Mouse (Mus musculus): ENCODE data around the gene Ccr4. TPM values are rescaled to one million over a fixed set of nuclear protein-coding genes. Genes with fewer than 3 reads are reported as not detected.

Gene Ccr4
- not detected in 2 replicates for polyA plus RNA-seq (2014; fragmentation: Nextera tagmentation; extraction: Ambion mirVana)

GRCm38 (mm10) chr9:114504816-114505215, at the start of gene Ccr4:
Ccr4 (minus strand) TSS chr9:114504916.
- DNase-seq (ENCODE audit: low spot score), result no peak
- Histone ChIP-seq H3K27me3 (ENCODE audit: control insufficient read depth, insufficient read depth, low read length) (no peaks in the 10 kb centered on the region), H3K4me2 (replicated peaks; ENCODE audit: low read depth, low read length) (no peak within 1 kb of the TSS), H3K9me3 (ENCODE audit: control insufficient read depth, low read length) (no peaks in the 10 kb centered on the region), H3K9ac (ENCODE audit: low read depth, low read length) (no peak within 1 kb of the TSS), H3K4me3 (ENCODE audit: low read depth, low read length) (no peak within 1 kb of the TSS), H3K27ac (ENCODE audit: low read depth, low read length) (no peak within 1 kb of the TSS), H3K4me1 (replicated peaks; ENCODE audit: control insufficient read depth, insufficient read depth, low read length) (no peaks in the 10 kb centered on the region), H3K36me3 (ENCODE audit: control insufficient read depth, insufficient read depth, low read length) (no peaks in the 10 kb centered on the region)
- 90% methylated on average over 9 of the region's 9 CpGs for WGBS
- ATAC-seq (ENCODE audit: low FRiP score), result no peak

GRCm38 (mm10) chr9:114553828-114554227, 49.1 kb upstream of the Ccr4 start:
- no peaks in the 10 kb centered on the region for H3K9me3 ChIP-seq (ENCODE audit: control insufficient read depth, low read length)
- H3K27me3 ChIP-seq (ENCODE audit: control insufficient read depth, insufficient read depth, low read length), result no peaks in the 10 kb centered on the region
- no peak overlapping the region for H3K4me2 ChIP-seq (replicated peaks; ENCODE audit: low read depth, low read length)
- H3K9ac ChIP-seq (ENCODE audit: low read depth, low read length), result no peak overlapping the region
- H3K27ac ChIP-seq (ENCODE audit: low read depth, low read length), result no peak overlapping the region
- ATAC-seq (ENCODE audit: low FRiP score) (0 out of 2 replicates have a peak, but pooled peaks have one; percentile 15), DNase-seq (ENCODE audit: low spot score) (no peak)
- H3K4me3 ChIP-seq (ENCODE audit: low read depth, low read length), result no peak overlapping the region
- H3K36me3 ChIP-seq (ENCODE audit: control insufficient read depth, insufficient read depth, low read length), result no peaks in the 10 kb centered on the region
- H3K4me1 ChIP-seq (replicated peaks; ENCODE audit: control insufficient read depth, insufficient read depth, low read length), result peaks cover 5% of the 10 kb centered on the region

- Histone ChIP-seq H3K4me3 (ENCODE audit: low read depth, low read length) (no peak overlapping the region), H3K4me1 (replicated peaks; ENCODE audit: control insufficient read depth, insufficient read depth, low read length) (peaks cover 16% of the 10 kb centered on the region), H3K9me3 (ENCODE audit: control insufficient read depth, low read length) (no peaks in the 10 kb centered on the region), H3K9ac (ENCODE audit: low read depth, low read length) (no peak overlapping the region), H3K27me3 (ENCODE audit: control insufficient read depth, insufficient read depth, low read length) (no peaks in the 10 kb centered on the region), H3K27ac (ENCODE audit: low read depth, low read length) (no peak overlapping the region), H3K4me2 (replicated peaks; ENCODE audit: low read depth, low read length) (no peak overlapping the region), H3K36me3 (ENCODE audit: control insufficient read depth, insufficient read depth, low read length) (no peaks in the 10 kb centered on the region)
- no peak for DNase-seq (ENCODE audit: low spot score)
- WGBS, result 12% methylated on average over 6 of the region's 6 CpGs
- ATAC-seq (ENCODE audit: low FRiP score), result no peak
Observed at GRCm38 (mm10) chr9:114550033-114550432, 45.3 kb upstream of the Ccr4 start.

- H3K9me3 ChIP-seq (ENCODE audit: control insufficient read depth, low read length), result no peaks in the 10 kb centered on the region
- no peak overlapping the region for H3K9ac ChIP-seq (ENCODE audit: low read depth, low read length)
- DNase-seq (ENCODE audit: low spot score) (no peak), ATAC-seq (ENCODE audit: low FRiP score) (peak; percentile 55)
- no peak overlapping the region for H3K4me3 ChIP-seq (ENCODE audit: low read depth, low read length)
- no peaks in the 10 kb centered on the region for H3K27me3 ChIP-seq (ENCODE audit: control insufficient read depth, insufficient read depth, low read length)
- H3K4me2 ChIP-seq (replicated peaks; ENCODE audit: low read depth, low read length), result no peak overlapping the region
- no peaks in the 10 kb centered on the region for H3K36me3 ChIP-seq (ENCODE audit: control insufficient read depth, insufficient read depth, low read length)
- H3K27ac ChIP-seq (ENCODE audit: low read depth, low read length), result no peak overlapping the region
- 4% methylated on average over 5 of the region's 5 CpGs for WGBS
- peaks cover 13% of the 10 kb centered on the region for H3K4me1 ChIP-seq (replicated peaks; ENCODE audit: control insufficient read depth, insufficient read depth, low read length)
Observed at GRCm38 (mm10) chr9:114549117-114549516, 44.4 kb upstream of the Ccr4 start.

- Histone ChIP-seq H3K4me2 (replicated peaks; ENCODE audit: low read depth, low read length) (no peak overlapping the region), H3K4me3 (ENCODE audit: low read depth, low read length) (no peak overlapping the region), H3K27me3 (ENCODE audit: control insufficient read depth, insufficient read depth, low read length) (no peaks in the 10 kb centered on the region), H3K9ac (ENCODE audit: low read depth, low read length) (no peak overlapping the region), H3K9me3 (ENCODE audit: control insufficient read depth, low read length) (no peaks in the 10 kb centered on the region), H3K4me1 (replicated peaks; ENCODE audit: control insufficient read depth, insufficient read depth, low read length) (peaks cover 13% of the 10 kb centered on the region; the same call in 1 of the 2 replicates), H3K27ac (ENCODE audit: low read depth, low read length) (no peak overlapping the region), H3K36me3 (ENCODE audit: control insufficient read depth, insufficient read depth, low read length) (no peaks in the 10 kb centered on the region)
- ATAC-seq (ENCODE audit: low FRiP score) (no peak), DNase-seq (ENCODE audit: low spot score) (no peak)
- WGBS, result 16% methylated on average over 4 of the region's 4 CpGs
Observed at GRCm38 (mm10) chr9:114548496-114548895, 43.8 kb upstream of the Ccr4 start.

- Histone ChIP-seq H3K4me3 (ENCODE audit: low read depth, low read length) (no peak overlapping the region), H3K9me3 (ENCODE audit: control insufficient read depth, low read length) (no peaks in the 10 kb centered on the region), H3K4me2 (replicated peaks; ENCODE audit: low read depth, low read length) (no peak overlapping the region), H3K9ac (ENCODE audit: low read depth, low read length) (0 out of 2 replicates have a peak overlapping the region, but pooled peaks have one; percentile 23), H3K4me1 (replicated peaks; ENCODE audit: control insufficient read depth, insufficient read depth, low read length) (peaks cover 13% of the 10 kb centered on the region; the same call in 1 of the 2 replicates), H3K27ac (ENCODE audit: low read depth, low read length) (0 out of 2 replicates have a peak overlapping the region, but pooled peaks have one; percentile 36), H3K27me3 (ENCODE audit: control insufficient read depth, insufficient read depth, low read length) (no peaks in the 10 kb centered on the region), H3K36me3 (ENCODE audit: control insufficient read depth, insufficient read depth, low read length) (no peaks in the 10 kb centered on the region)
- 23% methylated on average over 6 of the region's 6 CpGs for WGBS
- ATAC-seq (ENCODE audit: low FRiP score), result no peak; the same call in 1 of the 2 replicates
- no peak for DNase-seq (ENCODE audit: low spot score)
Observed at GRCm38 (mm10) chr9:114547643-114548077, 42.9 kb upstream of the Ccr4 start.

- Histone ChIP-seq H3K27me3 (ENCODE audit: control insufficient read depth, insufficient read depth, low read length) (no peaks in the 10 kb centered on the region), H3K9ac (ENCODE audit: low read depth, low read length) (no peak overlapping the region), H3K4me1 (replicated peaks; ENCODE audit: control insufficient read depth, insufficient read depth, low read length) (peaks cover 13% of the 10 kb centered on the region; the same call in 1 of the 2 replicates), H3K4me3 (ENCODE audit: low read depth, low read length) (no peak overlapping the region), H3K27ac (ENCODE audit: low read depth, low read length) (no peak overlapping the region), H3K9me3 (ENCODE audit: control insufficient read depth, low read length) (no peaks in the 10 kb centered on the region), H3K4me2 (replicated peaks; ENCODE audit: low read depth, low read length) (no peak overlapping the region), H3K36me3 (ENCODE audit: control insufficient read depth, insufficient read depth, low read length) (no peaks in the 10 kb centered on the region)
- DNase-seq (ENCODE audit: low spot score) (no peak), ATAC-seq (ENCODE audit: low FRiP score) (no peak)
- WGBS, result 65% methylated on average over 12 of the region's 12 CpGs
Observed at GRCm38 (mm10) chr9:114546765-114547164, 42.0 kb upstream of the Ccr4 start.

GRCm38 (mm10) chr9:114544754-114545393, 40.2 kb upstream of the Ccr4 start:
- H3K4me2 ChIP-seq (replicated peaks; ENCODE audit: low read depth, low read length), result no peak overlapping the region
- no peak overlapping the region for H3K27ac ChIP-seq (ENCODE audit: low read depth, low read length)
- H3K4me1 ChIP-seq (replicated peaks; ENCODE audit: control insufficient read depth, insufficient read depth, low read length), result peaks cover 13% of the 10 kb centered on the region; the same call in 1 of the 2 replicates

More at GRCm38 (mm10) chr9:114544754-114545393, 40.2 kb upstream of the Ccr4 start:
- no peaks in the 10 kb centered on the region for H3K27me3 ChIP-seq (ENCODE audit: control insufficient read depth, insufficient read depth, low read length)
- H3K4me3 ChIP-seq (ENCODE audit: low read depth, low read length), result no peak overlapping the region
- 62% methylated on average over 9 of the region's 9 CpGs for WGBS
- ATAC-seq (ENCODE audit: low FRiP score), result no peak
- no peak overlapping the region for H3K9ac ChIP-seq (ENCODE audit: low read depth, low read length)
- no peak for DNase-seq (ENCODE audit: low spot score)
- no peaks in the 10 kb centered on the region for H3K36me3 ChIP-seq (ENCODE audit: control insufficient read depth, insufficient read depth, low read length)
- no peaks in the 10 kb centered on the region for H3K9me3 ChIP-seq (ENCODE audit: control insufficient read depth, low read length)

Data from hindbrain, embryonic 11.5 days (tissue).